Mouse (Mus musculus): ENCODE measurements around the gene Kdm8. TPM values are rescaled to one million over a fixed set of nuclear protein-coding genes. Genes with fewer than 3 reads are reported as not detected.

The Kdm8 gene
- polyA plus RNA-seq, 1 experiment from 2014 or later: 15.2 TPM

DNA sequence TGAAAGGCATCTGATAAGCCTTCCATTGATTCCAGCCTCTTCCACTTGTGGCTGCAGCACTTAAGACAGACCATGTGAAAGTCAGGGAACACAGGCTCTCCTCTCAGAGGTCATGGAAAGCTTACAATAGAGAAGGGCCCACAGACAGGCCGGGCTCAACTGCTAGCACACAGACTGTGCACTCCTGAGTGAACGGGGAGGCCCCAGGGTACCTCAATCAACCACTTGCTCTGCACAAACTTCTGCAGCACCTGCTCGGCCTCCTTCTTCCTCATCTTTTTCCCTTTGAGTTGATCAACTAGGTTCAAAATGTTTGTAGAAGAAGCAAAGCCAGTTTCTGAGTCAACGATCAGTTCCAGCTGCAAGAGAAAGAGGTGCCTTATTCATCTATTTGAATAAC lies 26.4 kb downstream of the Kdm8 start:
- Histone ChIP-seq H3K9ac (ENCODE audit: low read length) (no peak overlapping the region), H3K4me3 (ENCODE audit: low read depth, low read length) (no peak overlapping the region), H3K4me2 (ENCODE audit: low read depth, severe bottlenecking) (no peak overlapping the region), H3K4me1 (ENCODE audit: control insufficient read depth, insufficient read depth, low read length) (peaks cover 2% of the 10 kb centered on the region; the same call in 1 of the 2 replicates), H3K27me3 (ENCODE audit: control insufficient read depth, insufficient read depth, low read length) (no peaks in the 10 kb centered on the region), H3K36me3 (ENCODE audit: control insufficient read depth, insufficient read depth, low read length) (peaks cover 10% of the 10 kb centered on the region; the same call in 1 of the 2 replicates), H3K9me3 (ENCODE audit: control insufficient read depth, low read length) (no peaks in the 10 kb centered on the region), H3K27ac (replicated peaks; ENCODE audit: low read depth, low read length) (no peak overlapping the region)
- WGBS: 92% methylated on average over 4 of the region's 4 CpGs
- ATAC-seq (ENCODE audit: insufficient number of reproducible peaks, low FRiP score, low TSS enrichment, low read depth) (no peak), DNase-seq (ENCODE audit: low spot score) (no peak)

DNA sequence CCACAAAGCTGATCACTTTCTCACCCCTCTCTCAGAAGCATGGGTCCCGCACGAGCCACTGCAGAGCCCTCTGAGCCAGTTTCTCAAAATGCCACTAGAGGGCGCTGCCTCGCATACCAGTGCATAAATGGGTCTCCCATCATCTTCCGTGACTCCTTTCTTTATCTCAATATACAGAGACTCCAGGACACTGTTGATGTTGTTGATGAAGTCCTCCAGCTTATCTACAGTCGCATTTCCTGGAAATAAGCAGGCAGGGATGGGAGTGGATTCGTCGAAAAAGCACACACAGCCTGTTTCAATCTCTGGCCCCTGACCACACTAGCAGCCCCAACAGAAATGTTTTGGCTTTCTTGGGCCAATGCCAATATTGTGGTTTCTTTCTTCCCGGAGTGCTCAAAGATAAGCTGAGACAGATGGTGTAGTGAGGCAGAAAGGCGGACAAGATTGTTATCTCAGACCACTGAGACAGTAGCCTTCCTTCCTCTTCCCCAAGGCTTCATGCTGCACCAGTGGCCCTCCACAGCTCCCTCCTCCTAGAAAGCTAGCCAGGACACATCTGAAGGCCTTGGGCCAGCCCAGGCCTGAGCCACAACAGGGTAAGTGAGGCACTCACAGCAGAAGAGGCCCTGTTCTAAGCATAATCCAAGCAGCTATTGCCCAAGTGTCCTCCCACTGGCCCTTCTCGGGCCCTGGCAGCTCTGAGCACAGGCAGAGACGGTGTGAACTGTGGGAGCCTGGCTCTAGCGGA lies 27.7 kb downstream of the Kdm8 start:
- 42% methylated on average over 13 of the region's 13 CpGs for WGBS
- H3K36me3 ChIP-seq (ENCODE audit: control insufficient read depth, insufficient read depth, low read length): peaks cover 3% of the 10 kb centered on the region; the same call in 1 of the 2 replicates
- no peaks in the 10 kb centered on the region for H3K9me3 ChIP-seq (ENCODE audit: control insufficient read depth, low read length)
- ATAC-seq (ENCODE audit: insufficient number of reproducible peaks, low FRiP score, low TSS enrichment, low read depth): no peak
- peaks cover 2% of the 10 kb centered on the region; the same call in 1 of the 2 replicates for H3K4me1 ChIP-seq (ENCODE audit: control insufficient read depth, insufficient read depth, low read length)
- peak; percentile 83 for DNase-seq (ENCODE audit: low spot score)
- no peak overlapping the region for H3K4me3 ChIP-seq (ENCODE audit: low read depth, low read length)
- H3K9ac ChIP-seq (ENCODE audit: low read length): no peak overlapping the region; the same call in 1 of the 2 replicates
- no peak overlapping the region for H3K4me2 ChIP-seq (ENCODE audit: low read depth, severe bottlenecking)
- 0 out of 2 replicates have a peak overlapping the region, but pooled peaks have one; percentile 36 for H3K27ac ChIP-seq (replicated peaks; ENCODE audit: low read depth, low read length)
- H3K27me3 ChIP-seq (ENCODE audit: control insufficient read depth, insufficient read depth, low read length): no peaks in the 10 kb centered on the region

DNA sequence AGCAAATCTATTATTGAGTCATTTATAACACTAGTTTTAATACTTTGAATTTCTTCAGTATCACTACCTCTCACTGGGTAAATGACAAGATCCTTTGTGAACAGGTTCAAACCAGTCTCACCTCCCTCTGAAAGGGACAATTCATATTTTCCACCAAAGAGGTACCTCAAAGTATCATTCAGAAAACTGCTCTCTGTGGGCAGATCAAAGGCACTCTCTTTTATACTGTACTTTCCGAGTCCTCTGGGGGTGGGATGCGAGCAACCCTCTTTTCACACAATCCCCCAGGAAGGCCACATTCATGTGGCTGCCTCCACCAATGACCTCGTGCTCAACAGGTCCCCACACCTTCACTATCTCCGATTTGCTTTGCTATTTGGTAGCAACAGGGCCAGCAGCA lies 30.1 kb downstream of the Kdm8 start:
- no peak for ATAC-seq (ENCODE audit: insufficient number of reproducible peaks, low FRiP score, low TSS enrichment, low read depth)
- peaks cover 2% of the 10 kb centered on the region; the same call in 1 of the 2 replicates for H3K4me1 ChIP-seq (ENCODE audit: control insufficient read depth, insufficient read depth, low read length)
- DNase-seq (ENCODE audit: low spot score): no peak
- no peak overlapping the region for H3K4me3 ChIP-seq (ENCODE audit: low read depth, low read length)
- H3K4me2 ChIP-seq (ENCODE audit: low read depth, severe bottlenecking): no peak overlapping the region
- WGBS: 64% methylated on average over 4 of the region's 4 CpGs
- no peaks in the 10 kb centered on the region for H3K27me3 ChIP-seq (ENCODE audit: control insufficient read depth, insufficient read depth, low read length)
- H3K36me3 ChIP-seq (ENCODE audit: control insufficient read depth, insufficient read depth, low read length): peaks cover 7% of the 10 kb centered on the region; the same call in 1 of the 2 replicates
- H3K9me3 ChIP-seq (ENCODE audit: control insufficient read depth, low read length): no peaks in the 10 kb centered on the region
- no peak overlapping the region for H3K9ac ChIP-seq (ENCODE audit: low read length)
- H3K27ac ChIP-seq (replicated peaks; ENCODE audit: low read depth, low read length): no peak overlapping the region

DNA sequence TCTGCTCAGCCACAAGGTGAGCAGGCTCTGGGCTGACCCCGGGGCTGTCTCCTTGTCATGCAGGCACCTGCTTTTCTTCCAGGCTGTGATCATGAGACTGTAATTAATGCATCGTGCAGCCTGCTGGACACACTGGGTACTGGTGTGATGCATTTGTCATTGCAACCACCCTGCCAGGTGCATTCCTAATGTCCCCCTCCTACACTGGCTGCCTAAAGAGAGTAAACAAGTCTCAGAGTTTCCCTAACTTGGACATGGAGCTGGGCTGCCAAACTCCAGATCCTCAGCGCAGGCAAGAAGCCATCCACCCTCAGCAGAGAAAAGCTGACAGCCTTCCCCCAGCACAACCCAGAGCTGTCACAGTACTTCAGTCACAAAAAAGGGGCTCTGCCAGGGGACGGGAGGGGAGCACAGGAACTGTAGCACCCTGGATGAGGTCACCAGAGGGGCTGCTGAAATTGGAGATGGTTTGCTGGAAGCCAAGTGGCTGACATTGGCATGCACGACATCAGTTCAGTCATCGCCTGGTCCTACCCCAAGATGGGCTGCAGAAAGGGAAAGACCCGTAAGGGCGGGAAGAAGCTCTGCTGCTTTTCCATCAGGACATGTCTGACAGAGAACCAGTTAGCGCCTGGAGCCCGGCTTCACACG lies 31.2 kb downstream of the Kdm8 start:
- no peak overlapping the region for H3K4me2 ChIP-seq (ENCODE audit: low read depth, severe bottlenecking)
- H3K4me1 ChIP-seq (ENCODE audit: control insufficient read depth, insufficient read depth, low read length): peaks cover 2% of the 10 kb centered on the region; the same call in 1 of the 2 replicates
- H3K36me3 ChIP-seq (ENCODE audit: control insufficient read depth, insufficient read depth, low read length): peaks cover 5% of the 10 kb centered on the region; the same call in 1 of the 2 replicates
- H3K9ac ChIP-seq (ENCODE audit: low read length): peak overlapping the region; percentile 12; the same call in 1 of the 2 replicates
- H3K4me3 ChIP-seq (ENCODE audit: low read depth, low read length): no peak overlapping the region
- H3K27ac ChIP-seq (replicated peaks; ENCODE audit: low read depth, low read length): no peak overlapping the region; the same call in 1 of the 2 replicates
- DNase-seq (ENCODE audit: low spot score): no peak
- ATAC-seq (ENCODE audit: insufficient number of reproducible peaks, low FRiP score, low TSS enrichment, low read depth): no peak
- H3K9me3 ChIP-seq (ENCODE audit: control insufficient read depth, low read length): no peaks in the 10 kb centered on the region
- no peaks in the 10 kb centered on the region for H3K27me3 ChIP-seq (ENCODE audit: control insufficient read depth, insufficient read depth, low read length)
- WGBS: 68% methylated on average over 11 of the region's 11 CpGs

DNA sequence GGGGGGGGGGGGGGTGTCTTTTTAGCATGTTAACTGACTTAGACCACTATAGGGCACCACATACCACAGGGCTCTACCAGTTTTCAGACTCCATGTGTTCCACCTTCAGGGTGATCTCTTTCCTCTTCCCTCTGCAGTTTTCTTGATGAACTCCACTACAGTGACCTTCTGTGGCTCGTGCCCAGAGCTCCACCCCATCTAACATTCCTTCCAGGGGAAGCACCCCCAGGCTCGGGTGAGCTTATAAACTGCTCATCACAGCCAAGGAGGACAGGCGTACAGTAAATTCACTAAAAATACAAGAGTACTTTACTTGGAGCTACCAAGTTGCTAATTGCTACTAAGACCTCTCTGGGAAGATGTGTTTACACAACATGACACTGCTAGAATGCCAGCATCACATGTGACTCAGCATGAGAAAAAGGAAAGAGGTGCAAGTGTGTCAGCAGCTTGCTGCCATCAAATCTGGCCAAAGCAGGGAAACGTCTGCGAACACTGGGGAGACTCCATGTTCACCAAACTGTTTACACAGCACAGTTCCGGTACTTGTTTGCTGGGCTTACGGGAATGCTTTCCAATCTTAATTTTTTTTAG lies 34.0 kb downstream of the Kdm8 start:
- Histone ChIP-seq H3K27ac (replicated peaks; ENCODE audit: low read depth, low read length) (no peak overlapping the region), H3K27me3 (ENCODE audit: control insufficient read depth, insufficient read depth, low read length) (no peaks in the 10 kb centered on the region), H3K9ac (ENCODE audit: low read length) (no peak overlapping the region), H3K36me3 (ENCODE audit: control insufficient read depth, insufficient read depth, low read length) (peaks cover 5% of the 10 kb centered on the region; the same call in 1 of the 2 replicates), H3K4me1 (ENCODE audit: control insufficient read depth, insufficient read depth, low read length) (peaks cover 2% of the 10 kb centered on the region; the same call in 1 of the 2 replicates), H3K4me3 (ENCODE audit: low read depth, low read length) (no peak overlapping the region), H3K9me3 (ENCODE audit: control insufficient read depth, low read length) (no peaks in the 10 kb centered on the region), H3K4me2 (ENCODE audit: low read depth, severe bottlenecking) (no peak overlapping the region)
- DNase-seq (ENCODE audit: low spot score): no peak
- ATAC-seq (ENCODE audit: insufficient number of reproducible peaks, low FRiP score, low TSS enrichment, low read depth): no peak
- 87% methylated on average over 7 of the region's 7 CpGs for WGBS

DNA sequence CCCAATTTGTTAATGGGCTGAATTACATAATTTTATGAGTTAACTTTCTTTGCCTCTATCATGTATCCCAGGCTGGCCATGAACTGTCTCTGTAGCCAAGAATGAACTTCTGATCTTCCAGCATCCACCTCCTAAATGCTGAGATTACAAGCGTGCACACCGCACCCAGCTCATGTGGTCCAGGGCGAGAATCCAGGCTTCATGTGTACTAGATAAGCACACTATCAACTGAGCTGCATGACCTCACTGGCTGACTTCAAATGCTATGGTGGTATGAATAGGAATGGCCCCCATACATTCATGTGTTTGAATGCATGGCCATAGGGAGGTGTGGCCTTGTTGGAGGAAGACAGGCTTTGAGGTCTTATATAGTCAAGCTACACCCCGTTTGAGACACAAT lies 36.0 kb downstream of the Kdm8 start:
- ATAC-seq (ENCODE audit: insufficient number of reproducible peaks, low FRiP score, low TSS enrichment, low read depth) (no peak), DNase-seq (ENCODE audit: low spot score) (no peak)
- Histone ChIP-seq H3K36me3 (ENCODE audit: control insufficient read depth, insufficient read depth, low read length) (peaks cover 5% of the 10 kb centered on the region; the same call in 1 of the 2 replicates), H3K4me2 (ENCODE audit: low read depth, severe bottlenecking) (no peak overlapping the region), H3K27ac (replicated peaks; ENCODE audit: low read depth, low read length) (no peak overlapping the region), H3K4me3 (ENCODE audit: low read depth, low read length) (no peak overlapping the region), H3K4me1 (ENCODE audit: control insufficient read depth, insufficient read depth, low read length) (peaks cover 2% of the 10 kb centered on the region; the same call in 1 of the 2 replicates), H3K27me3 (ENCODE audit: control insufficient read depth, insufficient read depth, low read length) (no peaks in the 10 kb centered on the region), H3K9ac (ENCODE audit: low read length) (no peak overlapping the region), H3K9me3 (ENCODE audit: control insufficient read depth, low read length) (no peaks in the 10 kb centered on the region)
- 92% methylated on average over 4 of the region's 4 CpGs for WGBS

DNA sequence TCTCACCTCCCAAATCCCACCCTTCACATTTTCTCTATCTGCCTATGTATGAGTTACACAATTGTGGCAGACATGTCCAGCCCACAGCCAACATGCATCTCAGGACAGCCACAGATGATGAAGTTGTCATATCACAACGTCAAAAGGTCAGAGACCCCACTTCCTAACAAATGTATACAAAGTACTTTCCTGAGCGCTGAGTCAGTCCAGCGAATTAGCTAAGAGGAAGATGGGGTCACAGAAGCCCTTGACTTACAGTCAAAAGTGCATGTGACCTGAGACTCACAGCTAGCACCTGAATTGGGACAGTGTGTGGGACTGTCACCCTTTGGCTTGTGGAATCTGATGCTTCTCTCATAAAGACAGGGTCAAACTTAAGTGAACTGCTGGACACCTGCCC lies 37.9 kb downstream of the Kdm8 start:
- Histone ChIP-seq H3K9me3 (ENCODE audit: control insufficient read depth, low read length) (no peaks in the 10 kb centered on the region), H3K9ac (ENCODE audit: low read length) (no peak overlapping the region), H3K4me1 (ENCODE audit: control insufficient read depth, insufficient read depth, low read length) (no peaks in the 10 kb centered on the region), H3K4me3 (ENCODE audit: low read depth, low read length) (no peak overlapping the region), H3K4me2 (ENCODE audit: low read depth, severe bottlenecking) (no peak overlapping the region), H3K27me3 (ENCODE audit: control insufficient read depth, insufficient read depth, low read length) (no peaks in the 10 kb centered on the region), H3K27ac (replicated peaks; ENCODE audit: low read depth, low read length) (no peak overlapping the region), H3K36me3 (ENCODE audit: control insufficient read depth, insufficient read depth, low read length) (peaks cover 8% of the 10 kb centered on the region; the same call in 1 of the 2 replicates)
- DNase-seq (ENCODE audit: low spot score) (no peak), ATAC-seq (ENCODE audit: insufficient number of reproducible peaks, low FRiP score, low TSS enrichment, low read depth) (no peak)
- WGBS: 91% methylated on average over 3 of the region's 3 CpGs

DNA sequence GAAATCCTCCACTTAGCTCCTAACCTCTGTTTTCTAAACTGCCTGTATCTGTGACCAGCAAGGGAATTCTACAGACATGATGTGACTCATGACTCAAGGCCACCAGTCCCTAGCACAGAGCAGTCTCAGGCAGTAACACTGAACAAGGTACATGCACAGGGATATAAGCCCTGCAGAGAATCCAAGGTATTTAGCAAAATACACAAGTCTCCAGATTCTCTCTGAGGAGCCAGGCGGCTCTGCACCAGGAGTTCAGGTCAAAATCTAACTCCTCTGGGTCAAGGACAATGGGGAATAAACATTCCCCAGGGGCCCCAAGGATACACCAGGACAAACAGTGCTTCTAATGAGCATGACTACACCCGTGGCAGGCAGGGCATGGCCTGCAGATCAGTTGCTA lies 38.4 kb downstream of the Kdm8 start:
- Histone ChIP-seq H3K4me2 (ENCODE audit: low read depth, severe bottlenecking) (no peak overlapping the region), H3K4me1 (ENCODE audit: control insufficient read depth, insufficient read depth, low read length) (no peaks in the 10 kb centered on the region), H3K36me3 (ENCODE audit: control insufficient read depth, insufficient read depth, low read length) (peaks cover 6% of the 10 kb centered on the region; the same call in 1 of the 2 replicates), H3K4me3 (ENCODE audit: low read depth, low read length) (no peak overlapping the region), H3K9ac (ENCODE audit: low read length) (no peak overlapping the region), H3K27ac (replicated peaks; ENCODE audit: low read depth, low read length) (no peak overlapping the region), H3K9me3 (ENCODE audit: control insufficient read depth, low read length) (no peaks in the 10 kb centered on the region), H3K27me3 (ENCODE audit: control insufficient read depth, insufficient read depth, low read length) (no peaks in the 10 kb centered on the region)
- DNase-seq (ENCODE audit: low spot score): no peak
- WGBS: 83% methylated on average over 2 of the region's 2 CpGs
- ATAC-seq (ENCODE audit: insufficient number of reproducible peaks, low FRiP score, low TSS enrichment, low read depth): no peak
